Comparison of ENCODE assay signal across 8 mouse cellular contexts in the genomic region with DNA sequence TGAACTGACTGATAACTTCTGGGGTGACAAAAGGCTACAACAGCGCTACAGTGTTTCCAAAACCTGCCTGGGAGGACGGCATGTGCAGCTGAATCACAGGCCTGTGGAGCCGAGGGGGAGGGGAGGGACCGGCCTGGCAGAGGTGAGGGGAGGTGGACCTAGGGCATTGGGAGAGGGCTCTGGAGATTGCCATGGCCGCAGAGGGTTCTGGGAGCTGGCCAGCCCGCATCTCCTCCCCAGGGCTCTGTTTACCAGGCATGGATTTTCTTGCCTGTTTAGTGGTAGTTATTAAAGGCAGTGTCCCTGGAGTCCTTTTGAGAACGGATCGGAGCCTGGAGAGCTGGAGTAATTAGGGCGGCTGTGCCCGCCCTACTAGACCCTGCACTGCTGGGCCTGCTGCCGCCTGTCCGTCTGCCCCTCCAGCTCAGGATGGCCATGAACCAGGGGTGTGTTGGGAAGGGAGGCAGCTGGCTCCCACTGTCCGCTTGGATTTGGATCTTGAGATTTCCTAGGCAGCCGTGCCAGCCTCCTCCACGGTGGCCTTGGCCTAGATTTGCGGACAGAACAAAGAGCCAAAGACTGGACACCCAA. TPM values are rescaled to one million over a fixed set of nuclear protein-coding genes. Genes with fewer than 3 reads are reported as not detected.
DNase-seq lines count a peak whose midpoint lies in the region; ATAC-seq and TF ChIP-seq lines count a peak whose summit lies in the region.

No protein-coding gene starts in this region.

- H3K27me3 ChIP-seq in heart, adult 2 months (ENCODE audit: control insufficient read depth, insufficient read depth, low read length), result peaks cover 3% of the 10 kb centered on the region; the same call in 1 of the 2 replicates
- peaks cover 83% of the 10 kb centered on the region for H3K27me3 ChIP-seq in limb, embryonic 13.5 days

- 0 out of 2 replicates have a peak, but pooled peaks have one; percentile 17 for TF ChIP-seq EP300 in heart, adult 2 months (IDR thresholded peaks at IDR 0.05; ENCODE audit: insufficient read depth, low read depth, low read length)

- H3K9ac ChIP-seq in heart, adult 2 months (ENCODE audit: low read depth, low read length), result no peak overlapping the region
- peak overlapping the region; percentile 45 for H3K9ac ChIP-seq in limb, embryonic 13.5 days

- no peak overlapping the region for H3K4me2 ChIP-seq in limb, embryonic 13.5 days (replicated peaks)

- DNase-seq in heart, adult 2 months, result no peak
- DNase-seq in heart, adult 9 months (ENCODE audit: low spot score in 2 of 2), result no peak
- peak; percentile 79 to 89 for DNase-seq in adrenal gland, adult (ENCODE audit: inconsistent age in 2 of 2, low spot score in 1 of 2)
- no peak for DNase-seq in embryo, embryonic 9.5 days (ENCODE audit: extremely low spot score)
- DNase-seq in T-cell, adult 2 months (ENCODE audit: low spot score), result no peak
- no peak for DNase-seq in urinary bladder, adult 18-20 months (ENCODE audit: low spot score in 2 of 2)

- 49% methylated on average over 16 of the region's 16 CpGs for WGBS in heart, adult 2 months
- 32% methylated on average over 16 of the region's 16 CpGs for WGBS in limb, embryonic 13.5 days

- H3K79me2 ChIP-seq in heart, adult 2 months (replicated peaks; ENCODE audit: control insufficient read depth, insufficient read depth, low read length), result no peaks in the 10 kb centered on the region

- no peak overlapping the region for H3K4me3 ChIP-seq in heart, adult 2 months
- no peak overlapping the region for H3K4me3 ChIP-seq in cortical plate, adult 2 months (ENCODE audit: insufficient read depth, low read length)
- H3K4me3 ChIP-seq in limb, embryonic 13.5 days, result no peak overlapping the region

- TF ChIP-seq CTCF in heart, adult 2 months (IDR thresholded peaks at IDR 0.05), result no peak
- TF ChIP-seq CTCF in cortical plate, adult 2 months (IDR thresholded peaks at IDR 0.05; ENCODE audit: extremely low read depth, insufficient read depth, low read length), result no peak

- H3K27ac ChIP-seq in heart, adult 2 months, result no peak overlapping the region
- H3K27ac ChIP-seq in cortical plate, adult 2 months (ENCODE audit: insufficient read depth, low read length), result 0 out of 2 replicates have a peak overlapping the region, but pooled peaks have one; percentile 15
- no peak overlapping the region for H3K27ac ChIP-seq in limb, embryonic 13.5 days

- no peak for ATAC-seq in limb, embryonic 13.5 days (ENCODE audit: low FRiP score, low read depth)

- no peaks in the 10 kb centered on the region for H3K36me3 ChIP-seq in heart, adult 2 months (ENCODE audit: control insufficient read depth, insufficient read depth, low read length)
- peaks cover 3% of the 10 kb centered on the region; the same call in 1 of the 2 replicates for H3K36me3 ChIP-seq in limb, embryonic 13.5 days

- no peaks in the 10 kb centered on the region for H3K9me3 ChIP-seq in limb, embryonic 13.5 days

- no peaks in the 10 kb centered on the region for H3K4me1 ChIP-seq in heart, adult 2 months (ENCODE audit: control insufficient read depth, insufficient read depth, low read length)
- H3K4me1 ChIP-seq in cortical plate, adult 2 months (ENCODE audit: control insufficient read depth, insufficient read depth, low read length), result peaks cover 8% of the 10 kb centered on the region
- H3K4me1 ChIP-seq in limb, embryonic 13.5 days, result peaks cover 38% of the 10 kb centered on the region

- intact Hi-C loops in heart, adult 2 months (cut with DNase I), result no loop called here

- TF ChIP-seq POLR2A in heart, adult 2 months (IDR thresholded peaks at IDR 0.05; ENCODE audit: insufficient read depth, low read depth, low read length), result no peak
- TF ChIP-seq POLR2A in cortical plate, adult 2 months (IDR thresholded peaks at IDR 0.05; ENCODE audit: extremely low read depth, insufficient read depth, low read length), result no peak

RNA-seq across cellular contexts. Expression of gene Dtx1, which starts 12.8 kb away (rescaled TPM):
- 1 to 10 TPM; 2.1 to 2.7 TPM for total RNA-seq in heart, adult 2 months (2021)
- 3.5 and 4.2 TPM in 2 replicates for polyA plus RNA-seq in heart, adult 2 months (2012; rRNA removed)
- 89.7 and 91.8 TPM in 2 replicates for polyA plus RNA-seq in cortical plate, adult 2 months (2012; rRNA removed)
- 5.1 and 5.6 TPM in 2 replicates for polyA plus RNA-seq in limb, embryonic 13.5 days (2015; fragmentation: Nextera tagmentation; extraction: Ambion mirVana)

RNA-seq across cellular contexts. Expression of gene Rasal1, which starts 50.3 kb away (rescaled TPM):
- total RNA-seq in heart, adult 2 months (2021), result not detected
- polyA plus RNA-seq in heart, adult 2 months (2012; rRNA removed), result 0.06 and 0.33 TPM in 2 replicates
- 88.7 and 99.4 TPM in 2 replicates for polyA plus RNA-seq in cortical plate, adult 2 months (2012; rRNA removed)
- polyA plus RNA-seq in limb, embryonic 13.5 days (2015; fragmentation: Nextera tagmentation; extraction: Ambion mirVana), result 0.70 and 0.78 TPM in 2 replicates

RNA-seq across cellular contexts. Expression of gene Oas2, which starts 50.8 kb away (rescaled TPM):
- total RNA-seq in heart, adult 2 months (2021), result 1 to 10 TPM in 1 of 2 experiments, under 1 TPM in 1; 0.55 to 1.0 TPM
- polyA plus RNA-seq in heart, adult 2 months (2012; rRNA removed), result 9.6 and 11.3 TPM in 2 replicates
- 0.73 and 0.87 TPM in 2 replicates for polyA plus RNA-seq in cortical plate, adult 2 months (2012; rRNA removed)
- 0.22 TPM in 2 replicates for polyA plus RNA-seq in limb, embryonic 13.5 days (2015; fragmentation: Nextera tagmentation; extraction: Ambion mirVana)

Comparison
In these comparisons a context has a peak if more than half of its experiments do, and no peak if none do; other contexts are left out.
1. DNase-seq: peak in adrenal gland, adult (2 of 2); none in heart, adult 2 months (0 of 2), heart, adult 9 months (0 of 2), embryo, embryonic 9.5 days (single experiment), T-cell, adult 2 months (single experiment) and urinary bladder, adult 18-20 months (0 of 2).
2. RNA of gene Dtx1, which starts 12.8 kb away (polyA plus RNA-seq): 89.7 to 91.8 TPM in cortical plate, adult 2 months; 5.1 to 5.6 TPM in limb, embryonic 13.5 days and 3.5 to 4.2 TPM in heart, adult 2 months; every median in the first group is over 10 times any median in the second.
3. RNA of gene Rasal1, which starts 50.3 kb away (polyA plus RNA-seq): 88.7 to 99.4 TPM in cortical plate, adult 2 months; 0.70 to 0.78 TPM in limb, embryonic 13.5 days and 0.06 to 0.33 TPM in heart, adult 2 months; every median in the first group is over 10 times any median in the second.